Mouse (Mus musculus): ENCODE measurements around the gene Hist1h1c. TPM values are rescaled to one million over a fixed set of nuclear protein-coding genes. Genes with fewer than 3 reads are reported as not detected.
A peak's percentile ranks its signal among the peaks of the same experiment; 100 is the strongest.
"Not testable (repeated sequence)": the region's sequence is repeated elsewhere in the genome, so short reads cannot be mapped to it uniquely, and the experiment has no call there.

Hist1h1c gene
- polyA plus RNA-seq, 1 experiment from 2014 or later: 21.4 TPM

DNA sequence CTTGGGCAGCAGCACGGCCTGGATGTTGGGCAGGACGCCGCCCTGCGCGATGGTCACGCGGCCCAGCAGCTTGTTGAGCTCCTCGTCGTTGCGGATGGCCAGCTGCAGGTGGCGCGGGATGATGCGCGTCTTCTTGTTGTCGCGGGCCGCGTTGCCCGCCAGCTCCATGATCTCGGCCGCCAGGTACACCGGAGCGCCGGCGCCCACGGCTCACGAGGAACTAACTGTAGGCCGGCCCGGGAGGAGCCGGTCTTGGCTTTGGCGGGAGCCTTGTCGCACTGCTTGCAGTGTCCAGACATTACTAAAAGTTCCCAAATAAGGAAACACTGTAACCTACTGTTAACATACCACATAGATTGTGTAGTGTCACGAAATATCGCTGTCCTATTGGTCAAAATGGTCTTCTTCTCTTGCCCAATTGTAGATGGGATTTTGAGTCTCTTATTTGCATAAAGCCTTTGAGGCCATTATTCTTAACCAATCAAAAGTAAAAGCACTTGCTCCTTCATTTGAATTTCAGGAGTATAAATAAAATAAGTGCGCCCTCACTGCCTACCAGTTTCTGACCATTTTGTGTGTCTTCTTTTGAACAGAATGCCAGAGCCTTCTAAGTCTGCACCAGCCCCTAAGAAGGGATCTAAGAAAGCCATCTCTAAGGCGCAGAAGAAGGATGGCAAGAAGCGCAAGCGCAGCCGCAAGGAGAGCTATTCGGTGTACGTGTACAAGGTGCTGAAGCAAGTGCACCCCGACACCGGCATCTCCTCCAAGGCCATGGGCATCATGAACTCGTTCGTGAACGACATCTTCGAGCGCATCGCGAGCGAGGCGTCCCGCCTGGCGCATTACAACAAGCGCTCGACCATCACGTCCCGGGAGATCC is 7.8 kb downstream of the Hist1h1c start, which contains the start of gene Hist1h2bb:
Gene Hist1h2bb (plus strand): TSS at position 534 of the 880 bp plus-strand sequence.
- under 1% methylated on average over 50 of the region's 58 CpGs for WGBS

DNA sequence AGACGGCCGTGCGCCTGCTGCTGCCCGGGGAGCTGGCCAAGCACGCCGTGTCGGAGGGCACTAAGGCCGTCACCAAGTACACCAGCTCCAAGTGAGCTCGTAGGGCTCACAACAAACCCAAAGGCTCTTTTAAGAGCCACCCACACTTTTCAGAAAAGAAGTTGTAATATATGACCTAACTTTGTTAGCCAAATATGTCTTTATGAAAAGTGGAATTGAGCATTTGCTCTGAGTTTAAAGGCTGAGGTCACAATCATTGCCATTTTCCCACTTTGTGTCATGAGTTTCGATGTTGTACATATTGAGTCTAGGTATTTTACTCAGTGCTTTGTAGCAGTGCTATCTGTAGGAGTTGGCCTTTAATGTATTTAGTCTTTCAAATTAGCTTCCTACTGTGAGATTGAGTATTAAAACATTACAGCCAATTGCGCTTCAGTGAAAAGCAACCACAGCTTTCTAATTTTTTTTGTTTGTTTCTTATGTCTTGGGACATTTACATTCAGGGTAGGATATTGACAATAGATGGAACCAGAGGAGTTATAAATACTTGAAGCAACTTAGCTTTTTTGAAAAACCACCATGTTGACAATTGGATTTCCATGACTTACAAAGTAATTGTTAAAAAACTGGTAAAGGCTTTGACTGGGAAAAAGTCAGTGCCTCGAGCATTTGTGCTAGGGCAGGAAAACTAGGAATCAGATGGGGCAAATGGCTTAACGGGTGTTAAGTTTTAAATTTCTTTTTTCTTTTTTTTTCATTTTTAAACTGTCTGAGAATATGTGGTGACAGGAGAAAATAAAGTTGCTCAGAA is 8.7 kb downstream of the Hist1h1c start:
- 3% methylated on average over 13 of the region's 13 CpGs for WGBS
- Histone ChIP-seq H3K27ac (peak overlapping the region; percentile 99), H3K4me1 (replicated peaks) (peaks cover 25% of the 10 kb centered on the region; the same call in 1 of the 2 replicates), H3K4me3 (replicated peaks) (peak overlapping the region; percentile 43), H3K27me3 (no peaks in the 10 kb centered on the region), H3K4me2 (peak overlapping the region; percentile 66), H3K36me3 (no peaks in the 10 kb centered on the region), H3K9ac (replicated peaks) (peak overlapping the region; percentile 66), H3K9me3 (no peaks in the 10 kb centered on the region)
- no peak for ATAC-seq (ENCODE audit: insufficient number of reproducible peaks, insufficient read depth, low FRiP score, low TSS enrichment, low read depth)

More for the DNA sequence above, 7.8 kb downstream of the Hist1h1c start, which contains the start of gene Hist1h2bb:
- H3K4me2 ChIP-seq: peak within 1 kb of the TSS; percentile 66
- not testable (repeated sequence) for H3K9me3 ChIP-seq, H3K36me3 ChIP-seq, H3K27me3 ChIP-seq
- ATAC-seq (ENCODE audit: insufficient number of reproducible peaks, insufficient read depth, low FRiP score, low TSS enrichment, low read depth): peak; percentile 95
- H3K27ac ChIP-seq: peak within 1 kb of the TSS; percentile 99
- H3K4me3 ChIP-seq (replicated peaks): peak within 1 kb of the TSS; percentile 43
- H3K4me1 ChIP-seq (replicated peaks): peaks cover 25% of the 10 kb centered on the region; the same call in 1 of the 2 replicates
- peak within 1 kb of the TSS; percentile 69 for H3K9ac ChIP-seq (replicated peaks)

DNA sequence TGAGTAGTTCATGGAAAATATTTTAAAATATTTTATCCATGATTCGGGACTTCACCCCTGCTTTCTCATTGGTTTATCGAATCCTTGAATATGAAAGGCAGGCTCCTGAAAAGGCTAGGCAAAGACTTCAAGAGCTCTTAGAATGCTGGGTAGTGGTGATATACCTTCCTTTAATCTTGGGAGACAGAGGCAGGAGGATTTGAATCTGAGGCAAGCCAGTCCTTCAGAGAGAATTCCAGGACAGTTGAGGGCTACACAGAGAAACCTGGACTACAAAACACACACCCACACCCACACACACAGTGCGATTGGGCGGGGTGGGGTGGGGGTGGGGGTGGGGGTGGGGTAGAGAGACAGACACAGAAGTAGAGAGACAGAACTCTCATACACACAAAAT is 9.3 kb downstream of the Hist1h1c start:
- Histone ChIP-seq H3K4me2 (peak overlapping the region; percentile 66), H3K4me3 (replicated peaks) (peak overlapping the region; percentile 13), H3K9me3 (no peaks in the 10 kb centered on the region), H3K27ac (peak overlapping the region; percentile 99), H3K9ac (replicated peaks) (peak overlapping the region; percentile 66; the same call in 1 of the 2 replicates), H3K27me3 (no peaks in the 10 kb centered on the region), H3K4me1 (replicated peaks) (peaks cover 25% of the 10 kb centered on the region), H3K36me3 (no peaks in the 10 kb centered on the region)
- no peak for ATAC-seq (ENCODE audit: insufficient number of reproducible peaks, insufficient read depth, low FRiP score, low TSS enrichment, low read depth)
- WGBS: 12% methylated on average over 4 of the region's 4 CpGs

DNA sequence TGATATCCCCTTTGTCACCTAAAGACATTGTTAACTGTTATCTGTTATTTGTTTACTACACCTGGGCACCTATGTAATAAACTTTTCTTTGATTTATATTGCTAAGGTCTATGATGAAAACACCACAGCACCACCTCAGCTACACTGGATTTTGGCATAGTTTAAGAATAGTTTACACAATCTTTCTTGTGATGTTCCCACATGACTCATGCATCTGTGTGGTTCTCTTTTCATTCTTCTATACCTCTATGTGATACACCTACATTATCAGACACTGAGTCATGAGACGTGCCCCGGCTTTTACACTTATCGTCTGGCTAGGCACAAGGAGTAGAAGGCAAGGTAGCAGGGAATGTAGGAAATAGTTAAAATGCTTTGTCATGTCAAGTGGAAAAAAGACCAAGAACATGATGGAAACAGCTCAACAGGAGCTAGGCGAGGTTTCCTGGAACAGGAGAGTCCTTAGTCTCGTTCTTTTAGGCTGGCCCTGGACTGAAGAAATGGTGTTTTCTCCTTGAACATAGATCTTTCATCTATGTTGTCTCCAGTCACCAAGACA is 11.0 kb downstream of the Hist1h1c start:
- no peak overlapping the region for H3K4me3 ChIP-seq (replicated peaks)
- H3K9me3 ChIP-seq: no peaks in the 10 kb centered on the region
- 93% methylated on average over 5 of the region's 5 CpGs for WGBS
- peak overlapping the region; percentile 90 for H3K27ac ChIP-seq
- peaks cover 21% of the 10 kb centered on the region for H3K4me1 ChIP-seq (replicated peaks)
- ATAC-seq (ENCODE audit: insufficient number of reproducible peaks, insufficient read depth, low FRiP score, low TSS enrichment, low read depth): no peak
- H3K4me2 ChIP-seq: no peak overlapping the region
- no peaks in the 10 kb centered on the region for H3K27me3 ChIP-seq
- H3K9ac ChIP-seq (replicated peaks): no peak overlapping the region
- no peaks in the 10 kb centered on the region for H3K36me3 ChIP-seq

DNA sequence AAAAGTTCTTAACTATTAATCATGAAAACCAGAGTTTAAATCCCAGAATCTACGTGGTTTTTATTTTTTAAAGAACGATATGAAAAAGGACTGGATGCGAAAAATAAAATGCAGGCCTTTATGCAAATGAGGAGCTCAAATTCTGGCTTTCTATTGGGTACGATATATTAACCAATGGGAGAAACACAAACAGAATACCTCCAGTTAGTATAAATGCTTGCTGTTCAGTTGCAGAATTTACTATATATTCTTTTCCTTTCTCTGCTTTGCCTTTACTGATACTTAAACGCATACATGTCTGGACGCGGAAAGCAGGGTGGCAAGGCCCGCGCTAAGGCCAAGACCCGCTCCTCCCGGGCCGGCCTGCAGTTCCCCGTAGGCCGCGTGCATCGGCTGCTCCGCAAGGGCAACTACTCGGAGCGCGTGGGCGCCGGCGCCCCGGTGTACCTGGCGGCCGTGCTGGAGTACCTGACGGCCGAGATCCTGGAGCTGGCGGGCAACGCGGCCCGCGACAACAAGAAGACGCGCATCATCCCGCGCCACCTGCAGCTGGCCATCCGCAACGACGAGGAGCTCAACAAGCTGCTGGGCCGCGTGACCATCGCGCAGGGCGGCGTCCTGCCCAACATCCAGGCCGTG is 12.3 kb downstream of the Hist1h1c start, which contains the start of gene Hist1h2ab:
Gene Hist1h2ab (plus strand): TSS at position 288 of the 639 bp plus-strand sequence.
- peak within 1 kb of the TSS; percentile 60 for H3K4me2 ChIP-seq
- not testable (repeated sequence) for H3K36me3 ChIP-seq, H3K9me3 ChIP-seq, H3K27me3 ChIP-seq
- peak within 1 kb of the TSS; percentile 64 for H3K9ac ChIP-seq (replicated peaks)
- peaks cover 20% of the 10 kb centered on the region for H3K4me1 ChIP-seq (replicated peaks)
- peak within 1 kb of the TSS; percentile 43 for H3K4me3 ChIP-seq (replicated peaks)
- ATAC-seq (ENCODE audit: insufficient number of reproducible peaks, insufficient read depth, low FRiP score, low TSS enrichment, low read depth): peak; percentile 54; the same call in 1 of the 2 replicates
- peak within 1 kb of the TSS; percentile 97 for H3K27ac ChIP-seq
- WGBS: under 1% methylated on average over 33 of the region's 47 CpGs

DNA sequence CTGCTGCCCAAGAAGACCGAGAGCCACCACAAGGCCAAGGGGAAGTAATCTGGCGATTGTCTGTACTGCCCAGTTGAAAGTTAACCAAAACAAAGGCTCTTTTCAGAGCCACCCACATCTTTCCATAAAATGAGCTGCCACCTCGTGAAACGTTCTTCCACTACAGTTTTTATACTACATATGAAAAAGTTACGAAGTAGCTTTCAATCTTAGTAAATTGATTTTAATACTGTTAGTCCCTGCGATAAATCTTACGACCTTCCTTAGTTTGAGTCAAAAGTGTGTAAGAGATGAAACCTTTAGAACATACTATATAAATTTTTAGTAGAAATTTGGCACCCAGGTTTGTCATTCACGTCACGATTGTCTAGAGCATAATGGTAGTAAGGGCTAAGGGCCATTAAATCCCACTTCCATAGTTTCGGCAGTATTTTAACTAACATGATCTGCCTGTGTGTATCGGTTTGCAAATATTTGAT is 12.9 kb downstream of the Hist1h1c start:
- WGBS: under 1% methylated on average over 11 of the region's 11 CpGs
- Histone ChIP-seq H3K27me3 (no peaks in the 10 kb centered on the region), H3K36me3 (no peaks in the 10 kb centered on the region), H3K9me3 (no peaks in the 10 kb centered on the region), H3K9ac (replicated peaks) (peak overlapping the region; percentile 64), H3K27ac (peak overlapping the region; percentile 97), H3K4me1 (replicated peaks) (peaks cover 20% of the 10 kb centered on the region), H3K4me2 (peak overlapping the region; percentile 60), H3K4me3 (replicated peaks) (peak overlapping the region; percentile 43)
- no peak for ATAC-seq (ENCODE audit: insufficient number of reproducible peaks, insufficient read depth, low FRiP score, low TSS enrichment, low read depth)

DNA sequence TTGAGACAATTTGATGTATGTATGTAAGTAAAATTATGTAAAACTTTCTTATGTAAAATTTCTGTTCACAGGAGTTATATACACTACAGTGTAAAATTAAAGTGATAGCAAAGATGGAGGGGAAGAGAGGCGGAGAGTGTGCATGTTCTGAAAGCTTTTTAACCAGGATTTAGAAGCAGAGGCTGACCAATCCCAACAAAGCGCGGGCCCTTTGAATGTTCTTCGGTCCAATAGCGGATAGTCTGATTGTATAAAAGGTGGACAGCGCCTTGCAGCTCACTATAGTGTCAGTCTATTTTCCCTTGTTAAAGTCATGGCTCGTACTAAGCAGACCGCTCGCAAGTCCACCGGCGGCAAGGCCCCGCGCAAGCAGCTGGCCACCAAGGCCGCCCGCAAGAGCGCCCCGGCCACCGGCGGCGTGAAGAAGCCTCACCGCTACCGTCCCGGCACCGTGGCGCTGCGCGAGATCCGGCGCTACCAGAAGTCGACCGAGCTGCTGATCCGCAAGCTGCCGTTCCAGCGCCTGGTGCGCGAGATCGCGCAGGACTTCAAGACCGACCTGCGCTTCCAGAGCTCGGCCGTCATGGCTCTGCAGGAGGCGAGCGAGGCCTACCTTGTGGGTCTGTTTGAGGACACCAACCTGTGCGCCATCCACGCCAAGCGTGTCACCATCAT is 13.6 kb downstream of the Hist1h1c start, which contains the start of gene Hist1h3b:
Gene Hist1h3b (plus strand): TSS at position 201 of the 675 bp plus-strand sequence.
- not testable (repeated sequence) for H3K9me3 ChIP-seq, H3K27me3 ChIP-seq, H3K36me3 ChIP-seq
- peak within 1 kb of the TSS; percentile 60 for H3K4me2 ChIP-seq
- peak within 1 kb of the TSS; percentile 97 for H3K27ac ChIP-seq
- H3K9ac ChIP-seq (replicated peaks): peak within 1 kb of the TSS; percentile 66
- ATAC-seq (ENCODE audit: insufficient number of reproducible peaks, insufficient read depth, low FRiP score, low TSS enrichment, low read depth): peak; percentile 93
- peaks cover 19% of the 10 kb centered on the region for H3K4me1 ChIP-seq (replicated peaks)
- peak within 1 kb of the TSS; percentile 43 for H3K4me3 ChIP-seq (replicated peaks)
- WGBS: under 1% methylated on average over 19 of the region's 47 CpGs

DNA sequence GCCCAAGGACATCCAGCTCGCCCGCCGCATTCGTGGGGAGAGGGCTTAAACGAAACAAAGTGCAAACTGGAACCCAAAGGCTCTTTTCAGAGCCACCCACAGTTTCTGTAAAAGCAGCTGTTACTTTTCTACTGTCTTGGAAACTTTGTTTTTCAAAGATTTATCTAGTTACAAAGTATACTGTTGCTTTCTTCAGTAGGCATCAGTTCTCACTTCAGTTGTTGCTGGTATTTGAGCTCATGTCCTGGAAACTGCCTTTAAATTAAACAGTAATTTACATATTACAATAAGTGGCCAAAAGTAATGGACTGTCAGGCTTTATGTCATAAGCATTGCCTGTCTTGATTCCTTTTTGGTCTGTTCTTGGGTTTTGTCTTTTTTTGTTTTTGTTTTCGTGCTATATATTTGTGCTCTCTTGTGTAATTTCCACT is 14.1 kb downstream of the Hist1h1c start:
- ATAC-seq (ENCODE audit: insufficient number of reproducible peaks, insufficient read depth, low FRiP score, low TSS enrichment, low read depth): no peak
- Histone ChIP-seq H3K4me3 (replicated peaks) (peak overlapping the region; percentile 34), H3K9ac (replicated peaks) (peak overlapping the region; percentile 66), H3K27me3 (no peaks in the 10 kb centered on the region), H3K4me1 (replicated peaks) (peaks cover 17% of the 10 kb centered on the region), H3K36me3 (no peaks in the 10 kb centered on the region), H3K9me3 (no peaks in the 10 kb centered on the region), H3K27ac (peak overlapping the region; percentile 91), H3K4me2 (peak overlapping the region; percentile 60)
- WGBS: 5% methylated on average over 6 of the region's 6 CpGs

DNA sequence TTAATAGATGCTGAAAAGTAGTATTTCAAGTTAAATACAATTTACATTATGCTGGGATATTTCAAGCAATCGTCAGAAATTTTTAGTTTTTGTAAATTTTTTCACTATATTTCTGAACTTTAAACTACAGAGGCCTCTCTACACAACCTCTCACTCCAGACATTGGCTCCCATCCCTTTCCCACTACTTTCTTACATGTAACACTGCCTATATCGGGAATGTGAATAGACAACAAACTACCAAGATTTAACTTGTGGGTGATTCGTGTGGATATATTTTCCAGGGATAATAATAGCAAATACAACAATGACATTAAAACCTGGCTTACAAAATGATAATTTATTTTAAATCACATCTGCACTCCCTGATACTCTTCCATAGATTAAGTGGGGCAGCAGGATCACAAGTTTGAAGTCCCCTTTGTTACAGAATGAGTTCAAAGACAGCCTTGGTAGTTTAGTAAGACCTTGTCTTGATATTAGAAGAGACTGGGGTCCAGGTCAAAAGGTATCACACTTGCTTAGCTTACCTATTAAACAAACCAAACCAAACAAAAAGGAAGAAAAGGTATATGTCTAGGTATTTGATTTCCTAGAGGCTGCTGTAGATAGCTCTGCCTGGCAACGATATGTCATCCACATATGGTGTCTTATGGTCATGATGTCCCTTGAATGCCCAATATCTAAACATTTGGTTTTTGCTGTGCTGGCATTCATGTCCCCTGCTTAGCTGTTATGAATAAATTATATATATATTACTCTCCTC is 14.9 kb downstream of the Hist1h1c start:
- Histone ChIP-seq H3K27ac (peak overlapping the region; percentile 91), H3K4me1 (replicated peaks) (peaks cover 10% of the 10 kb centered on the region), H3K36me3 (no peaks in the 10 kb centered on the region), H3K4me2 (peak overlapping the region; percentile 60), H3K4me3 (replicated peaks) (peak overlapping the region; percentile 34; the same call in 1 of the 2 replicates), H3K9ac (replicated peaks) (no peak overlapping the region; the same call in 1 of the 2 replicates), H3K9me3 (no peaks in the 10 kb centered on the region), H3K27me3 (no peaks in the 10 kb centered on the region)
- WGBS: 66% methylated on average over 4 of the region's 4 CpGs
- no peak for ATAC-seq (ENCODE audit: insufficient number of reproducible peaks, insufficient read depth, low FRiP score, low TSS enrichment, low read depth)

All from limb, embryonic 12.5 days (tissue).